Mouse (Mus musculus) CH12.LX (cell line): ENCODE results near the gene Hoxd11. TPM values are rescaled to one million over a fixed set of nuclear protein-coding genes. Genes with fewer than 3 reads are reported as not detected.

Experiments
- DNase-seq: peaks from one replicate; pipeline ENCODE4 v3.0.0-alpha.2; 2013; ENCODE audit errors: extremely low read depth
- H3K27ac ChIP-seq: 2 replicates; pipeline ENCODE4 v1.5.1; 2012; ENCODE audit warnings: low read depth, mild to moderate bottlenecking, control low read depth, moderate library complexity; ENCODE audit not compliant: insufficient read depth
- H3K27me3 ChIP-seq: replicated peaks from 2 replicates; pipeline ENCODE3; 2012; ENCODE audit warnings: inconsistent platforms
- H3K36me3 ChIP-seq, 2 experiments: replicated peaks in 1 of 2; 2 replicates each; pipeline versions ENCODE3 to v1.6.1; 2012; ENCODE audit warnings: inconsistent platforms in 1 of 2, low read length in 1 of 2, mild to moderate bottlenecking in 1 of 2, mixed read lengths in 1 of 2, moderate library complexity in 1 of 2; ENCODE audit not compliant: control insufficient read depth in 1 of 2, insufficient read depth in 1 of 2
- H3K4me1 ChIP-seq, 2 experiments: 2 replicates each; pipeline ENCODE4 v1.6.1; 2012; ENCODE audit warnings: inconsistent platforms in 1 of 2, moderate library complexity in 1 of 2; ENCODE audit not compliant: insufficient read depth in 2 of 2, control insufficient read depth in 1 of 2
- H3K4me2 ChIP-seq: 2 replicates; pipeline ENCODE4 v1.6.1; 2012; ENCODE audit warnings: low read depth, mild to moderate bottlenecking, control low read depth; ENCODE audit not compliant: poor library complexity, insufficient read depth, severe bottlenecking
- H3K4me3 ChIP-seq, 3 experiments: fragments of 150-350 bp in 1 of 3; sonication (generic) in 1 of 3; replicated peaks in 1 of 3; 2 replicates each; pipeline versions ENCODE3 to v1.5.1; 2011 to 2012; ENCODE audit warnings: low read depth in 2 of 3, low read length in 2 of 3, mild to moderate bottlenecking in 2 of 3, moderate library complexity in 2 of 3, control low read depth in 1 of 3, improper control_type of control experiment in 1 of 3, inconsistent platforms in 1 of 3, mixed read lengths in 1 of 3; ENCODE audit not compliant: poor library complexity in 1 of 3
- H3K79me2 ChIP-seq: replicated peaks from 2 replicates; pipeline ENCODE4 v1.6.1; 2012; ENCODE audit warnings: mild to moderate bottlenecking, moderate library complexity; ENCODE audit not compliant: control insufficient read depth, poor library complexity, insufficient read depth, severe bottlenecking; ENCODE audit errors: extremely low read depth
- H3K9ac ChIP-seq: 2 replicates; pipeline ENCODE4 v1.6.1; 2012; ENCODE audit warnings: low read depth, mild to moderate bottlenecking, control low read depth, moderate library complexity; ENCODE audit not compliant: insufficient read depth
- H3K9me3 ChIP-seq: replicated peaks from 2 replicates; pipeline ENCODE3; 2012; ENCODE audit warnings: low read length, inconsistent platforms, mixed read lengths
- BHLHE40 ChIP-seq: IDR thresholded peaks from 2 replicates; pipeline ENCODE4 v1.6.1; 2011; ENCODE audit warnings: mild to moderate bottlenecking, low read depth, low read length, improper control_type of control experiment
- CHD1 ChIP-seq: IDR thresholded peaks from 2 replicates; pipeline ENCODE4 v1.6.1; 2012; ENCODE audit warnings: low read depth, low read length, improper control_type of control experiment, inconsistent platforms
- CHD2 ChIP-seq: IDR thresholded peaks from 2 replicates; pipeline ENCODE4 v1.6.1; 2011; ENCODE audit warnings: low read length, improper control_type of control experiment
- CTCF ChIP-seq, 2 experiments: IDR thresholded peaks in 1 of 2; conservative IDR thresholded peaks in 1 of 2; 2 replicates each; pipeline ENCODE4 v1.5.1; 2011 to 2012; ENCODE audit warnings: low read depth in 2 of 2, low read length in 2 of 2, improper control_type of control experiment in 1 of 2, inconsistent platforms in 1 of 2, mild to moderate bottlenecking in 1 of 2, moderate library complexity in 1 of 2
- ELF1 ChIP-seq: IDR thresholded peaks from 2 replicates; pipeline ENCODE4 v1.6.1; 2014; ENCODE audit warnings: low read depth, mild to moderate bottlenecking, inconsistent platforms, low read length, improper control_type of control experiment
- EP300 ChIP-seq: IDR thresholded peaks from 2 replicates; pipeline ENCODE4 v1.6.1; 2011; ENCODE audit warnings: low read length, improper control_type of control experiment
- ETS1 ChIP-seq: conservative IDR thresholded peaks from 2 replicates; pipeline ENCODE4 v1.6.1; 2012; ENCODE audit warnings: low read depth, mild to moderate bottlenecking, inconsistent platforms, low read length, improper control_type of control experiment, moderate library complexity
- GABPA ChIP-seq: IDR thresholded peaks from 2 replicates; pipeline ENCODE4 v1.6.1; 2012; ENCODE audit warnings: low read depth, low read length, improper control_type of control experiment, inconsistent platforms; ENCODE audit not compliant: insufficient replicate concordance
- JUN ChIP-seq: IDR thresholded peaks from 2 replicates; pipeline ENCODE4 v1.6.1; 2011; ENCODE audit warnings: low read depth, mild to moderate bottlenecking, low read length, improper control_type of control experiment, moderate library complexity; ENCODE audit not compliant: insufficient read depth
- KAT2A ChIP-seq: IDR thresholded peaks from 2 replicates; pipeline ENCODE4 v1.6.1; 2012; ENCODE audit warnings: low read length, improper control_type of control experiment, inconsistent platforms; ENCODE audit not compliant: insufficient replicate concordance
- MAZ ChIP-seq: IDR thresholded peaks from 2 replicates; pipeline ENCODE4 v1.6.1; 2012; ENCODE audit warnings: low read depth, mild to moderate bottlenecking, inconsistent platforms, low read length, improper control_type of control experiment, moderate library complexity
- MEF2A ChIP-seq: IDR thresholded peaks from 2 replicates; pipeline ENCODE4 v1.6.1; 2014; ENCODE audit warnings: low read depth, mild to moderate bottlenecking, inconsistent platforms, low read length, improper control_type of control experiment, borderline replicate concordance
- MXI1 ChIP-seq: IDR thresholded peaks from 2 replicates; pipeline ENCODE4 v1.6.1; 2011; ENCODE audit warnings: mild to moderate bottlenecking, low read depth, low read length, improper control_type of control experiment
- PAX5 ChIP-seq: IDR thresholded peaks from 2 replicates; pipeline ENCODE4 v1.6.1; 2012; ENCODE audit warnings: low read length, inconsistent platforms, mixed read lengths
- POLR2A ChIP-seq: IDR thresholded peaks from 2 replicates; pipeline ENCODE4 v1.6.1; 2011; ENCODE audit warnings: low read depth, mild to moderate bottlenecking, improper control_type of control experiment, low read length
- RAD21 ChIP-seq: IDR thresholded peaks from 2 replicates; pipeline ENCODE4 v1.6.1; 2011; ENCODE audit warnings: low read depth, mild to moderate bottlenecking, low read length, improper control_type of control experiment, moderate library complexity
- RCOR1 ChIP-seq: conservative IDR thresholded peaks from 2 replicates; pipeline ENCODE4 v1.6.1; 2012; ENCODE audit warnings: low read depth, mild to moderate bottlenecking, inconsistent platforms, low read length, improper control_type of control experiment
- SIN3A ChIP-seq: IDR thresholded peaks from 2 replicates; pipeline ENCODE4 v1.6.1; 2012; ENCODE audit warnings: low read length, improper control_type of control experiment, inconsistent platforms
- SMC3 ChIP-seq: IDR thresholded peaks from 2 replicates; pipeline ENCODE4 v1.6.1; 2011; ENCODE audit warnings: low read depth, low read length, improper control_type of control experiment
- TCF12 ChIP-seq: IDR thresholded peaks from 2 replicates; pipeline ENCODE4 v1.6.1; 2014; ENCODE audit warnings: low read depth, mild to moderate bottlenecking, inconsistent platforms, low read length, improper control_type of control experiment
- UBTF ChIP-seq: IDR thresholded peaks from 2 replicates; pipeline ENCODE4 v1.6.1; 2012; ENCODE audit warnings: low read depth, mild to moderate bottlenecking, inconsistent platforms, low read length, improper control_type of control experiment, moderate library complexity
- USF1 ChIP-seq: IDR thresholded peaks from 2 replicates; pipeline ENCODE4 v1.6.1; 2014; ENCODE audit warnings: low read depth, mild to moderate bottlenecking, inconsistent platforms, low read length, improper control_type of control experiment
- USF2 ChIP-seq: conservative IDR thresholded peaks from 2 replicates; pipeline ENCODE4 v1.6.1; 2011; ENCODE audit warnings: low read depth, low read length, improper control_type of control experiment
- ZC3H11A ChIP-seq: IDR thresholded peaks from 2 replicates; pipeline ENCODE4 v1.6.1; 2012; ENCODE audit warnings: low read depth, mild to moderate bottlenecking, inconsistent platforms, low read length, improper control_type of control experiment
- dilution Hi-C: fragments of 300-500 bp; cut with MboI; formaldehyde crosslinking; loops from 2 replicates; pipeline ENCODE4 v1.14.3; 2020; ENCODE audit warnings: low sequenced_read_pairs; ENCODE audit not compliant: extremely low pct_unique_long_range_greater_than_20kb, extremely low pct_ligation_motif_present
- in situ Hi-C: fragments of 300-500 bp; cut with MboI; formaldehyde crosslinking; loops from 3 replicates; pipeline ENCODE4 v1.14.3; 2019; ENCODE audit warnings: low sequenced_read_pairs, low pct_ligation_motif_present, low pct_unique_long_range_greater_than_20kb, mixed read lengths
- polyA plus RNA-seq: library from polyadenylated mRNA; unstranded; fragments of >175 nt; gene quantifications from 2 replicates; pipeline ENCODE4 v1.2.1, GENCODE M21; 2012; ENCODE audit warnings: low read depth; ENCODE audit not compliant: insufficient read length
- total RNA-seq, 2 experiments: library from RNA; depleted of rRNA; stranded (reverse); fragments of 300-350 nt in 1 of 2; fragments of >200 nt in 1 of 2; gene quantifications; 2 replicates each; pipeline ENCODE4 v1.2.3; 2012 to 2014

Gene Hoxd11
- total and polyA plus RNA-seq, 3 experiments: not detected

DNA sequence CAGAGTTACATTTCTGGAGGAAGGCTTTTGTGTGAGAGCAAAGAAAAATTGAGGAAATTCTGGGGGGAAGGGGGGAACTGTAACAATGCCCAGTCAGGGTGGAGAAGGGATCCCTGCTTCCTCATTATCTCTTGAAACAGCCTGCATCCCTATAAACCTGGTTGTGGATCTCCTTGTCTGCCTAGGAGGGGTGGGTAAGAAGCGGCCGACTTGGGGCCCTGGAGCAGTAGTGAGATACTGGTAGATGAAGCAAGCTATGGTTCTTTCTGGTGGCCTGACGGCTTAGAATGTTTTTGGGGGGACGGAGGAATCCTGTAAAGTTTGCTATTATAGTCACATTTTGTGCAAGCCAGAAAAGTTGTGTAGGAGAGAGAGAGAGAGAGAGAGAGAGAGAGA is 14.1 kb downstream of the Hoxd11 start:
- H3K27ac ChIP-seq: no peak overlapping the region
- peaks cover 20% of the 10 kb centered on the region for H3K9me3 ChIP-seq
- TF ChIP-seq CTCF (conservative IDR thresholded peaks at IDR 0.05 in 1 of 2, IDR thresholded peaks at IDR 0.05 in 1 of 2; ENCODE audit: low read depth in 2 of 2, low read length in 2 of 2) (no peak), MXI1 (no peak)
- H3K36me3 ChIP-seq: no peaks in the 10 kb centered on the region
- dilution Hi-C loops (no loop called here), in situ Hi-C loops (loop anchor here (10.0 to 25.0 kb wide), 2 partner anchors 451 to 619 kb away; no protein-coding TSS in a partner anchor)
- no peak overlapping the region for H3K9ac ChIP-seq
- no peaks in the 10 kb centered on the region for H3K79me2 ChIP-seq
- no peak overlapping the region for H3K4me3 ChIP-seq
- no peak overlapping the region for H3K4me2 ChIP-seq
- no peaks in the 10 kb centered on the region for H3K27me3 ChIP-seq
- no peaks in the 10 kb centered on the region for H3K4me1 ChIP-seq
- DNase-seq: no peak

DNA sequence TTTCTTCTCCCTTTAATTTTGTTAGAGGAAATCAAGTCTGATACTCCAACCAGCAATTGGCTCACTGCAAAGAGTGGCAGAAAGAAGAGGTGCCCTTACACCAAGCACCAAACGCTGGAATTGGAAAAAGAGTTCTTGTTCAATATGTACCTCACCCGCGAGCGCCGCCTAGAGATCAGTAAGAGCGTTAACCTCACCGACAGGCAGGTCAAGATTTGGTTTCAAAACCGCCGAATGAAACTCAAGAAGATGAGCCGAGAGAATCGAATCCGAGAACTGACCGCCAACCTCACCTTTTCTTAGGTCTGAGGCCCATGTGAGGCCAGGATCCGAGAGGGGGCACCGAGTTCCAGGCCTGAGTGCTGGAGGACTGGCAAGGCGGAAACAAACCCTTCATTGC is 14.7 kb downstream of the Hoxd11 start:
- Histone ChIP-seq H3K4me2 (peak overlapping the region; percentile 54), H3K4me1 (no peaks in the 10 kb centered on the region), H3K27ac (no peak overlapping the region), H3K27me3 (no peaks in the 10 kb centered on the region), H3K4me3 (peak overlapping the region; percentile 16 to 43 (median 31)), H3K9me3 (peaks cover 24% of the 10 kb centered on the region), H3K79me2 (no peaks in the 10 kb centered on the region), H3K36me3 (no peaks in the 10 kb centered on the region), H3K9ac (no peak overlapping the region)
- in situ Hi-C loops (loop anchor here (10.0 to 25.0 kb wide), 2 partner anchors 451 to 618 kb away; no protein-coding TSS in a partner anchor), dilution Hi-C loops (no loop called here)
- TF ChIP-seq MEF2A (0 out of 2 replicates have a peak, but pooled peaks have one; percentile 25), TCF12 (no peak), RAD21 (peak; percentile 27), CTCF (conservative IDR thresholded peaks at IDR 0.05 in 1 of 2, IDR thresholded peaks at IDR 0.05 in 1 of 2; ENCODE audit: low read depth in 2 of 2, low read length in 2 of 2) (peak in 1 of 2 experiments; percentile 68; a peak in 2 of 4 replicates), SMC3 (peak; percentile 22; the same call in 1 of the 2 replicates)
- DNase-seq: peak; percentile 54

DNA sequence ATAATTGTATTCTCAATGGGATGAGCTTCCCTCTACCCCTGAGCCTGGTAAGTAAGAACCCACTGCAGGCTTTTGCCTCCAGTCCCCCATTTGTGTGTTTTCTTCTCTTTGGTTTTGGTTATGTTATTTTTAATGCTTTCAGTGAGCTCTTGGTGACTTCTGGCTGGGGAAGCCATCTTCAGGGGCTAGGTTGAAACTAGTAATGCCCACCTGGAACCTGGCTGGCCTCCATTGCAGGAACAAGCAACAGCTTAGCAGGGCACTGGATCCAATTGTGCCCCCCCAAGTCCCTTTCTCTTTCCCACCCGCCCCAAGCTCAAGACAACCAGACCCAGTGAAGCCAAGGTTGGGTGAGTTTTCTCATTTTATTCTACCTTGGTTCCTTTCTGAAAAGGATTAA is 16.0 kb downstream of the Hoxd11 start:
- no peaks in the 10 kb centered on the region for H3K27me3 ChIP-seq
- no peaks in the 10 kb centered on the region for H3K4me1 ChIP-seq
- no peaks in the 10 kb centered on the region for H3K79me2 ChIP-seq
- no peak overlapping the region for H3K4me2 ChIP-seq
- no peak overlapping the region for H3K4me3 ChIP-seq
- in situ Hi-C loops: loop anchor here (10.0 to 25.0 kb wide), 2 partner anchors 449 to 617 kb away; no protein-coding TSS in a partner anchor
- H3K27ac ChIP-seq: no peak overlapping the region
- peaks cover 24% of the 10 kb centered on the region for H3K9me3 ChIP-seq
- no peaks in the 10 kb centered on the region for H3K36me3 ChIP-seq
- H3K9ac ChIP-seq: no peak overlapping the region
- no peak for DNase-seq
- dilution Hi-C loops: no loop called here
- TF ChIP-seq SIN3A (no peak), ELF1 (no peak), ETS1 (no peak), KAT2A (no peak), JUN (no peak), CHD1 (no peak), CHD2 (no peak), RCOR1 (no peak), EP300 (no peak), MEF2A (no peak), POLR2A (no peak), BHLHE40 (no peak), MAZ (no peak), ZC3H11A (no peak), GABPA (no peak), USF2 (no peak), USF1 (no peak), UBTF (no peak), PAX5 (no peak), CTCF (conservative IDR thresholded peaks at IDR 0.05 in 1 of 2, IDR thresholded peaks at IDR 0.05 in 1 of 2; ENCODE audit: low read depth in 2 of 2, low read length in 2 of 2) (no peak)
